Mouse (Mus musculus) cortical plate, adult 2 months (tissue): ENCODE measurements around the gene Zfp1.

Experiments used
- CTCF ChIP-seq: fragments of 200-500 bp; IDR thresholded peaks from 2 replicates; pipeline ENCODE4 v1.5.1; 2011; ENCODE audit warnings: mild to moderate bottlenecking, control low read depth, low read length; ENCODE audit not compliant: insufficient read depth; ENCODE audit errors: extremely low read depth
- POLR2A ChIP-seq: fragments of 200-500 bp; IDR thresholded peaks from 2 replicates; pipeline ENCODE4 v1.6.1; 2011; ENCODE audit warnings: mild to moderate bottlenecking, low read length, control low read depth; ENCODE audit not compliant: insufficient read depth; ENCODE audit errors: extremely low read depth

- TF ChIP-seq CTCF (no peak), POLR2A (no peak)
These were observed 70.1 kb downstream of the Zfp1 start for GRCm38 (mm10) chr8:111713291-111713690.
